Mouse (Mus musculus): Measurements from ENCODE around the gene Lrrc8c. TPM values are rescaled to one million over a fixed set of nuclear protein-coding genes. Genes with fewer than 3 reads are reported as not detected.
A peak's percentile ranks its signal among the peaks of the same experiment; 100 is the strongest.

The Lrrc8c gene
- total RNA-seq, 2 experiments from 2014 or later: 27.1 to 28.4 TPM

GRCm38 (mm10) chr5:105500132-105501121 is 18.8 kb upstream of the Lrrc8c start:
- no peak for DNase-seq

GRCm38 (mm10) chr5:105501136-105501535 is 18.1 kb upstream of the Lrrc8c start:
- peak; percentile 41 for DNase-seq

GRCm38 (mm10) chr5:105508813-105509212 is 10.4 kb upstream of the Lrrc8c start:
- no peak for DNase-seq

- no peak for DNase-seq
Measured at GRCm38 (mm10) chr5:105512297-105512696, 6.9 kb upstream of the Lrrc8c start.

GRCm38 (mm10) chr5:105515532-105515931 is 3.7 kb upstream of the Lrrc8c start:
- DNase-seq: no peak

GRCm38 (mm10) chr5:105516290-105516689 is 2.9 kb upstream of the Lrrc8c start:
- DNase-seq: no peak

GRCm38 (mm10) chr5:105517992-105518625 is 1.1 kb upstream of the Lrrc8c start:
- DNase-seq: no peak

GRCm38 (mm10) chr5:105518626-105519095 is 527 bp upstream of the Lrrc8c start:
- DNase-seq: no peak

- DNase-seq: no peak
Measured at GRCm38 (mm10) chr5:105519976-105520300, 750 bp downstream of the Lrrc8c start.

GRCm38 (mm10) chr5:105520442-105520965 is 1.3 kb downstream of the Lrrc8c start:
- DNase-seq: no peak

- no peak for DNase-seq
Measured at GRCm38 (mm10) chr5:105523452-105523851, 4.3 kb downstream of the Lrrc8c start.

GRCm38 (mm10) chr5:105525004-105525403 is 5.8 kb downstream of the Lrrc8c start:
- DNase-seq: no peak

- no peak for DNase-seq
Measured at GRCm38 (mm10) chr5:105526107-105526645, 7.0 kb downstream of the Lrrc8c start.

GRCm38 (mm10) chr5:105526766-105527165 is 7.6 kb downstream of the Lrrc8c start:
- no peak for DNase-seq

GRCm38 (mm10) chr5:105527477-105528331 is 8.5 kb downstream of the Lrrc8c start:
- peak; percentile 62 for DNase-seq

- no peak for DNase-seq
Measured at GRCm38 (mm10) chr5:105530576-105530975, 11.4 kb downstream of the Lrrc8c start.

- no peak for DNase-seq
Measured at GRCm38 (mm10) chr5:105535186-105535585, 16.0 kb downstream of the Lrrc8c start.

- no peak for DNase-seq
Measured at GRCm38 (mm10) chr5:105536172-105536571, 17.0 kb downstream of the Lrrc8c start.

- no peak for DNase-seq
Measured at GRCm38 (mm10) chr5:105537101-105537723, 18.0 kb downstream of the Lrrc8c start.

- no peak for DNase-seq
Measured at GRCm38 (mm10) chr5:105541051-105541450, 21.9 kb downstream of the Lrrc8c start.

GRCm38 (mm10) chr5:105545126-105545525 is 25.9 kb downstream of the Lrrc8c start:
- no peak for DNase-seq

Measured in adrenal gland, postnatal 10 days (tissue).